Mouse (Mus musculus): ENCODE measurements around the gene Nhsl2.
A peak's percentile ranks its signal among the peaks of the same experiment; 100 is the strongest.

Nhsl2 gene

DNA sequence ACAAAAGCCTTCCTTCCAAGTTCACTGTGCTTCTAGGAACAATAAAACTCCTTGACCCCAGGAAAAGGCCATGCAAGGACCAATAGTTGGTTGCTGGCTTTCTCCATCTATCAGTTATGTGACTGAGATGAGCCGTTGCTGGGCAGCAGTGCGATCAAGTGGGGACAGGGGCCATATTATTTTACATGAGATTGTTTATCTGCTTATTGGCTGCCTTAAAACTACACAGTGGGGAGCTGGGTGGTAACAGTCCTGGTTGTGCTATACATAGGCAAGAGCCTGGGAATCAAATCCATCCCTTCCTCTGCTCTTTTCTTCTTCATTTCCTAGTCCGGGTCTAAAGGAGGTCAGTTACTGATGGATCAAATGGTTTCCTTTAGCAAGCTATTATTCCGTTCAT lies 53.4 kb downstream of the Nhsl2 start:
- no peak for DNase-seq

DNA sequence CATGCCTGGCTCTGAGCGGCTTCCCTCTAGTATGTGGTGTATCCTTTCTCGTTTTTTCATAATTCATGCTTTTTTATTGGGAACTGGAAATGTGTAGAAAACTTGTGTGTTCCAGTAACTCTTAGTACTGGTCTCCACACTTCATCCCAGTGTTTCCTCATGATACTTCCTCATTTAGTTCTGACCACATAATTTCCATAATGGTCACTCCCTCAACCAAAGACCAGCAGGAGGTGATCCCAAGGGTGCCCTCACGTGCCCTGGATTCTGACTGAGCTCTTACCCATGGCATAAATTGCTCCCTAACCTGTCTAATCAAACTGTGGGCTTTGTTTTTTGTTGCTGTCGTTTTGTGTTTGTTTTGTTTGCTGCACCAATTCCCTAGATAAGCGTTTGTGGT lies 58.1 kb downstream of the Nhsl2 start:
- no peak for DNase-seq

GRCm38 (mm10) chrX:101929131-101929530 lies 79.9 kb downstream of the Nhsl2 start:
- no peak for DNase-seq

DNA sequence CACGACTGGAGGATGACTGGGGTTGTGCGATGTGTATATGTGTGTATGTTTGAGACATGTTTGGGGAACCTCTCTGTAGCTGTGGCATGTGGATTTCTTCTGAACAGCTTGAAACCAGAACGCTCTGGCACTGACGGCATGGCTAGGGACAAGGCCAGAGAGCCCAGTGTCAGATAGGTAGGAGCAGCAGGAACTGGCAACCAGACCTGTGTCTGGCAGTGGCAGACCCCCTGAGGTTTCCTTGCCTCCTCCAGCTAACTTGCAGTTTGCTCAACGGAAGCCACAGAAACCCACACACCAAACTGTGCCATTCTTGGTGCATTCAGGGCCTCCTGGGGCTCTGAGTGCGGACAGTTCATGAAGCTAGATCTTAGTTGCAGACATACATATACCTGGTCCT lies 81.1 kb downstream of the Nhsl2 start:
- peak; percentile 56 for DNase-seq

- DNase-seq = no peak
Observed at GRCm38 (mm10) chrX:101931016-101931415, 81.8 kb downstream of the Nhsl2 start.

DNA sequence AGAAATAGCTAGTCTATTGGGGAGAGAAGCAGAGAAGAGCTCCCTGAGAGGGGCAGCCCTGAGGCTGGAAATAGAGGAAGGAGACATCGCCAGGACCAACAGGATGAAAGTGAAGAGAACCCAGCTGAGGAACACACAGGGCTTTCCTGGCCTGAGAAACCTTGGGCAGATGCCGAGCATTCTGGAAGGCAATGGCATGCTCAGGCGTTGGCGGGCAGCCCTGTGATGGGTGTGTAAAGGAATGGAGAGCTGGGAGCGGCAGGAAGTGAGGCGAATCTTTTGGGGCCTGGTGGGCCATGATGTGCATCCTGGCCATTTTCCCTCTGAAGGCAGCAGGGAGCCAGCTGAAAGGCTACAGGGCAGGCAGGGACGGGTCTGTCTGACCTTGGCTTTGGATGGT lies 83.1 kb downstream of the Nhsl2 start:
- peak; percentile 86 for DNase-seq

GRCm38 (mm10) chrX:101933346-101933745 lies 84.2 kb downstream of the Nhsl2 start:
- no peak for DNase-seq

DNA sequence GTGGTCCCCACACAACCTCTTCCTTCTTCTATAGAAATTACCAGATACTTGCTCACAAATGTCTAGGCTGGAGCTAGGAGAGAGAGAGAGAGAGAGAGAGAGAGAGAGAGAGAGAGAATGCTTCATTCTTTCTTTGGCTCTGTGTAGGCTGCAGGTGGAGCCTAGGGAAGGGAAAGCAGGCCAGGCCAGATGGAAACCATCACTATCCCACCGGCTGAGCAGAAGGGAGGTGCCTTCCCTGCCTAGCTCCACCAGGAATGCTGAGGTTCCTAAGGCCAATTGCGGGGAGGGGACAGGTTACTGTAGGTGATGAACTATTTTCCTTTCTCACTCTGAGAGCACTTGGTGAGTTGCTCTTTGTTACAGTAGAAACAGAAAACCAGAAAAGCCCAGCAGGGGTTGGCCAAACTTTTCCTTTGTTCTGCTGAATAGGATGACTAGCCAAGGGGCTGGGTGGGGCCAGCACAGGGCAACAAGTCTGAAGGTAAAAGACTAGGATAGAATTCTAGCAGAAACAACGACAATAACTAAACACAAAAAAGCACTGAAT lies 86.2 kb downstream of the Nhsl2 start:
- no peak for DNase-seq

DNA sequence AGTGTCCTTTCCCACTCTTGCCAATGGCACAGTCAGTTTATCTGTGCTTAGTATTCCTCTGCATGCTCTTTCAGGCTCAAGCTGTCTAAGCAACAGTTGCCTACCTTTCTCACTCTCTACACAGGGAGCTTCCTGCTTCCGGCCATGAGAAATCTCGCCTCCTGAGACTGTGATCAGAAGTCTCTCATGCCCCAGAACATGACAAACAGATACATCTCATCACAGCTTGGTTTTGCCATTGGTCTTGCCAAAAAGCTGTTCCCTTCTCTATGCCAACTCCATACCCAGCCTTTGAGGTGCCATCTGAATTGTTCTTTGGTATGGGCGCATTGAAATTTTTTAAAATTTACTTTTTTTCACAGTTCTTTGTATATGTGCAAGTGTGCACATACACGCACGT lies 90.3 kb downstream of the Nhsl2 start:
- DNase-seq = no peak

GRCm38 (mm10) chrX:101942461-101942896 lies 93.3 kb downstream of the Nhsl2 start:
- peak; percentile 93 for DNase-seq

- no peak for DNase-seq
Observed at GRCm38 (mm10) chrX:101943743-101944142, 94.6 kb downstream of the Nhsl2 start.

GRCm38 (mm10) chrX:101944761-101945330 lies 95.7 kb downstream of the Nhsl2 start:
- no peak for DNase-seq

- no peak for DNase-seq
Observed at GRCm38 (mm10) chrX:101952436-101952835, 103.3 kb downstream of the Nhsl2 start.

DNA sequence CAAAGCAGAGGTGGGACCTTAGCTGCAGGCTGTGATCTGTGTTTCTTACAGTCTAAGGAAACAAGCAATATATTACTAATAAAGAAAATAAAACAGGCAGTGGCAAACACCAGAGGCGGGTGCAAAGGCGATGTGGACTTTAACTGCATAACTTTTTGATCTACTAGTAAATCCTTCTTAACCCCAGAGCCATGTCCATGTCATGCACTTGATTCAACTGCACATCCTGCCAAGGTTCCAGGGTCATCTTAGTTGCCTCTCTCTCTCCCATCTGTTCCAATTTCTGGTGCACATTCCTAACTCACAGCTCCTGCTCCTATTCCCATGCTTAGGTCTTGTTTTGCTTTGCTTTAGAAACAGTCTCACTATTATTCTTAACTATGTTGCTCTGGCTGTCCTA lies 104.1 kb downstream of the Nhsl2 start:
- DNase-seq = no peak

DNA sequence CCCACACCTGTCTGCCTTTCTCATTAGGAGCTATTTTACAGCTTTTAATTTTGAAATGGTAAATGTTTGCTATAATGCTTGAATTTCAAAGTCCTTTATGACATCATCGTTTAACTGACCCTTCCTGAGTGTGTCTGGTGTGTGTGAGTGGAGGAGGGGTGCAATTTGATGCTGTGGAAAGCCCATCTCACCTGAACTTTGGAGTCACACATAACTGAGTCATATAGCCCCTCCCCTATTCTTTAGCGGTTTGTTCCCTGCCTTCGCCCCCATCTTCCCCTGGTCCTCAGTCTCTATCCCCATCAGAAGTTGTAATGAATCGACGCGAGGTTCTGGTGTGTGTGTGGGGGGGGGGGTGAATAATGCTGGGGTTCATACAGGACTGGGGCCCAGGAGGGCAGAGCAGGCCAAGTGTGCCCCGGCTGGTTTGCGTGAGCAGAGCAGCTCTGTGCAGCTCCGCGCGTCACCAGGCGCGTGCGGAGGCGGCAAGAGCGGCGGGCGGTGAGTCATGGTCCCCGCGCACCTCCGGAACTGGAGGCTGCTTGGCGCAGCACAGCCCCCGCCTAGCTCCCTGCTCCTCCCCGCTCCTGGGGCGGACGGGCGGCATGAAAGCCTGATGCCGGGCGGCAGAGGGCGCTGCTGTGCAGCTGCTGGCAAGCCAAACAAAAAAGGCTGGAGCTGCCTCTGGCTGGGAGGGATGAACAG lies 104.8 kb downstream of the Nhsl2 start:
- peak; percentile 84 for DNase-seq

DNA sequence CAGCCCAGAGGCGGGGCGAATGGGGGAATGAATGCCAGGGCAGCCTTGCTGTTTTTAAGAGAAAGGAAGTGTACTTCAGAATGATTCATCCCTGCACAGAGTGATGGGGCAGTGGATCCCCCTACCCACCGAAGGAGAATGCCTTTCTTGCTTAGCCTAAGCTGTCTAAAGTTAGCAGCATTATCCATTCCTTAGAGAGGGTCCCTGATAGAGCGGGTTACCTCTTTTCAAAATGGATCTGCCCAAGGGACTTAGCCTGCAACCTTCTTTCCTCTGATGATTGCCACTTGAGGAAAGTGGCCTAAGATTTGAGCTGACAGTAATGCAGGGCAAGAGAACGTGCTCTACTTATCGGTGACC lies 105.3 kb downstream of the Nhsl2 start:
- no peak for DNase-seq

GRCm38 (mm10) chrX:101961848-101962247 lies 112.7 kb downstream of the Nhsl2 start:
- DNase-seq = no peak

- no peak for DNase-seq
Observed at GRCm38 (mm10) chrX:101963711-101964110, 114.5 kb downstream of the Nhsl2 start.

- DNase-seq = no peak
Observed at GRCm38 (mm10) chrX:101973028-101973427, 123.8 kb downstream of the Nhsl2 start.

- no peak for DNase-seq
Observed at GRCm38 (mm10) chrX:101976931-101977330, 127.7 kb downstream of the Nhsl2 start.

DNA sequence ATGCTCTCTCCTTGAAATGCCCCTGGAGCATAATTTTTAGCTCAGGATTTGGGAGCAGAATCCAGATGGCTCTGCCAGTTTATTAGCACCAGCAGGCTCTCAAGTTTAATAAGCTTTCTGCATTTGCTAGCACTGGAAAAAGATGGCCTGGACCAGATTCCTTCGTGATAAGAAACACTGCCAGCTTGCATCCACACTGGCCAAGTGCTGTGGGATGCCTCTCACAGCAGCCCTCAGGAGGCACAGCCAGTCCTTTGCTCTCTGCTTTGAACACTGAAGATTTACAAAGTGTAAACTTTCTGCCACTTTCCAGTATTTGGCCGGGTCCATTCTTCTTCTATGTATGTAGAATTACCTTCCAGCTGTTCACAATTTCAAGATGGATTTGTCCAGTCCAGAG lies 129.7 kb downstream of the Nhsl2 start:
- DNase-seq = no peak

DNA sequence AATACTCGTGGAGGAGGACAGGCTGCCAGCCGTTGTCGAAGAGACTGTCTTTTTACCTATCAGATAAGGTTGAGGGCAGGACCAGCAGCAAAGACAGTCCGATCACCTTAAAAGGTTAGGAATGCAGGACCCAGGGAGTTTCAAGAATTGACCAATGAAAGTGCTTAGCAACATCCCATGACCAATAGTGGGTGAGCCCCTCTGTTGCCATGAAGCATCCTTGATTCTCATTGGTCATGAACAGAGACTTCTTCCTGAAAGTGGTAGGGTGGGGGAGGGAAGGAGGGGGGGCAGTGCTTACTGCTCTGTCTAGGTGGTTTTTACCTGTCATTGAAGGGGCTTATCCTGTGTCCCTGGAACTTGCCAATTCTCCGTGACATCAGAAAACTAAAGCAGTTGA lies 130.1 kb downstream of the Nhsl2 start:
- DNase-seq = no peak

GRCm38 (mm10) chrX:101980586-101980985 lies 131.4 kb downstream of the Nhsl2 start:
- peak; percentile 39 for DNase-seq

GRCm38 (mm10) chrX:101981450-101981849 lies 132.3 kb downstream of the Nhsl2 start:
- no peak for DNase-seq

DNA sequence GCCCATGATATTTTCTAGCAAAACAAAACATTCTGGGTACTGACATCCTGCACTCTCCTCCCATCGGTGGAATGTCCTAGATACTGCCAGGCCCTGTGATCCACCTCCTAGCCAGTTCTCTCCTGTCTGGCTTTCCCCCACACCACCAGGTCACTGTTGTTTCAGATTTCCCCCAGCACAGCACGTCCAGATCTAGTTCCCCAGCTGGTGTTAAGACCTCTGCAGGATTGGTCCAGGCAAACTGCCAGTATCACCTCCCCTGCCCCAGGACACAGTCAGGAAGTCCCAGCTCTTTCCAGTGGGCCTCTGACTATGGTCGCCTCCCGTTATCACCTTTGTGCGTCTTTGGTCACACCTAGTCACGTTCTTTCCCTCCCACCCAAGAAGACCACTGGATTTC lies 134.5 kb downstream of the Nhsl2 start:
- no peak for DNase-seq
